Mouse (Mus musculus) neural tube, embryonic 11.5 days (tissue): ENCODE data around the gene 4930404N11Rik. TPM values are rescaled to one million over a fixed set of nuclear protein-coding genes. Genes with fewer than 3 reads are reported as not detected.
A peak's percentile ranks its signal among the peaks of the same experiment; 100 is the strongest.

Experiments
- ATAC-seq: fragments of 200-750 bp; cut with Nextera tagmentation; 2 replicates; pipeline ENCODE4 v1.8.0; 2017; ENCODE audit warnings: moderate number of reproducible peaks, mild to moderate bottlenecking, moderate TSS enrichment, moderate library complexity; ENCODE audit not compliant: insufficient read depth, low FRiP score, low TSS enrichment
- DNase-seq: peaks from one replicate; pipeline ENCODE4 v3.0.0-alpha.2; 2015; ENCODE audit warnings: low spot score
- H3K27ac ChIP-seq: fragments of 300-500 bp; sonication (generic); 2 replicates; pipeline ENCODE4 v1.5.1; 2014; ENCODE audit warnings: low read depth, mild to moderate bottlenecking, low read length
- H3K27me3 ChIP-seq: fragments of 300-500 bp; sonication (generic); 2 replicates; pipeline ENCODE4 v1.6.1; 2014; ENCODE audit warnings: mild to moderate bottlenecking, low read length, mixed read lengths; ENCODE audit not compliant: control insufficient read depth, insufficient read depth
- H3K36me3 ChIP-seq: fragments of 300-500 bp; sonication (generic); 2 replicates; pipeline ENCODE4 v1.6.1; 2014; ENCODE audit warnings: mild to moderate bottlenecking, low read length, moderate library complexity, mixed read lengths; ENCODE audit not compliant: control insufficient read depth, insufficient read depth
- H3K4me1 ChIP-seq: fragments of 300-500 bp; sonication (generic); 2 replicates; pipeline ENCODE4 v1.6.1; 2014; ENCODE audit warnings: low read length, mixed read lengths; ENCODE audit not compliant: control insufficient read depth, insufficient read depth
- H3K4me2 ChIP-seq: fragments of 300-500 bp; sonication (generic); 2 replicates; pipeline ENCODE4 v1.6.1; 2014; ENCODE audit warnings: low read depth, mild to moderate bottlenecking, moderate library complexity
- H3K4me3 ChIP-seq: fragments of 300-500 bp; sonication (generic); 2 replicates; pipeline ENCODE4 v1.5.1; 2014; ENCODE audit warnings: low read depth, low read length
- H3K9ac ChIP-seq: fragments of 300-500 bp; sonication (generic); 2 replicates; pipeline ENCODE4 v1.6.1; 2014; ENCODE audit warnings: mild to moderate bottlenecking, low read length
- H3K9me3 ChIP-seq: fragments of 300-500 bp; sonication (generic); 2 replicates; pipeline ENCODE4 v1.6.1; 2016; ENCODE audit warnings: low read length; ENCODE audit not compliant: control insufficient read depth
- WGBS: fragments of 180-500 bp; shearing (Covaris S2); extraction: QIAGEN DNeasy Blood & Tissue Kit; methylation state at CpG from one replicate; pipeline ENCODE4 v1.1.7; 2014; 5-methylcytosine and 5-hydroxymethylcytosine counted together
- polyA plus RNA-seq: library from polyadenylated mRNA; unstranded; fragments of >200 nt; fragmentation: Nextera tagmentation; extraction: Ambion mirVana; gene quantifications from 2 replicates; pipeline ENCODE4 v1.2.1, GENCODE M21; 2014

Gene 4930404N11Rik
- polyA plus RNA-seq, 1 experiment from 2014 or later = 0.50 TPM

GRCm38 (mm10) chr10:81365073-81365472 lies 543 bp downstream of the 4930404N11Rik start:
- Histone ChIP-seq H3K4me3 (no peak overlapping the region), H3K27me3 (peaks cover 15% of the 10 kb centered on the region), H3K4me2 (no peak overlapping the region), H3K36me3 (peaks cover 26% of the 10 kb centered on the region), H3K9me3 (no peaks in the 10 kb centered on the region), H3K9ac (no peak overlapping the region), H3K4me1 (peaks cover 30% of the 10 kb centered on the region), H3K27ac (no peak overlapping the region)
- DNase-seq (no peak), ATAC-seq (no peak)
- WGBS = 43% methylated on average over 4 of the region's 4 CpGs

GRCm38 (mm10) chr10:81364666-81365065 lies 950 bp downstream of the 4930404N11Rik start:
- DNase-seq (no peak), ATAC-seq (0 out of 2 replicates have a peak, but pooled peaks have one; percentile 6)
- Histone ChIP-seq H3K9me3 (no peaks in the 10 kb centered on the region), H3K4me2 (peak overlapping the region; percentile 50), H3K4me1 (peaks cover 30% of the 10 kb centered on the region), H3K4me3 (peak overlapping the region; percentile 15), H3K36me3 (peaks cover 22% of the 10 kb centered on the region), H3K27me3 (peaks cover 15% of the 10 kb centered on the region), H3K27ac (no peak overlapping the region), H3K9ac (peak overlapping the region; percentile 37; the same call in 1 of the 2 replicates)
- WGBS = 12% methylated on average over 27 of the region's 28 CpGs

GRCm38 (mm10) chr10:81363436-81364346 lies 1.9 kb downstream of the 4930404N11Rik start:
- H3K36me3 ChIP-seq = peaks cover 20% of the 10 kb centered on the region
- peak overlapping the region; percentile 21 for H3K4me3 ChIP-seq
- peak overlapping the region; percentile 50 for H3K4me2 ChIP-seq
- DNase-seq = peak; percentile 31
- no peak overlapping the region for H3K27ac ChIP-seq
- no peak for ATAC-seq
- H3K4me1 ChIP-seq = peaks cover 34% of the 10 kb centered on the region
- no peaks in the 10 kb centered on the region for H3K9me3 ChIP-seq
- H3K27me3 ChIP-seq = peaks cover 15% of the 10 kb centered on the region
- 7% methylated on average over 54 of the region's 54 CpGs for WGBS
- H3K9ac ChIP-seq = peak overlapping the region; percentile 37

- Histone ChIP-seq H3K4me3 (no peak overlapping the region), H3K9ac (no peak overlapping the region), H3K9me3 (no peaks in the 10 kb centered on the region), H3K27me3 (peaks cover 15% of the 10 kb centered on the region), H3K36me3 (peaks cover 10% of the 10 kb centered on the region), H3K4me2 (no peak overlapping the region), H3K27ac (no peak overlapping the region), H3K4me1 (peaks cover 46% of the 10 kb centered on the region)
- no peak for ATAC-seq
- no peak for DNase-seq
- 80% methylated on average over 12 of the region's 12 CpGs for whole genome bisulfite sequencing
Measured at GRCm38 (mm10) chr10:81362336-81362949, 3.2 kb downstream of the 4930404N11Rik start.

- 75% methylated on average over 8 of the region's 8 CpGs for WGBS
- Histone ChIP-seq H3K4me1 (peaks cover 43% of the 10 kb centered on the region), H3K4me3 (no peak overlapping the region), H3K27me3 (peaks cover 15% of the 10 kb centered on the region), H3K27ac (no peak overlapping the region), H3K36me3 (no peaks in the 10 kb centered on the region), H3K4me2 (no peak overlapping the region), H3K9ac (no peak overlapping the region), H3K9me3 (no peaks in the 10 kb centered on the region)
- DNase-seq = no peak
- ATAC-seq = no peak
Measured at GRCm38 (mm10) chr10:81360721-81361120, 4.9 kb downstream of the 4930404N11Rik start.

- WGBS = 62% methylated on average over 1 of the region's 1 CpGs
- Histone ChIP-seq H3K27me3 (peaks cover 3% of the 10 kb centered on the region), H3K4me2 (peak overlapping the region; percentile 99; the same call in 1 of the 2 replicates), H3K9me3 (no peaks in the 10 kb centered on the region), H3K9ac (no peak overlapping the region; the same call in 1 of the 2 replicates), H3K4me1 (peaks cover 25% of the 10 kb centered on the region), H3K4me3 (no peak overlapping the region), H3K27ac (no peak overlapping the region), H3K36me3 (no peaks in the 10 kb centered on the region)
- DNase-seq (no peak), ATAC-seq (no peak)
Measured at GRCm38 (mm10) chr10:81358841-81359240, 6.8 kb downstream of the 4930404N11Rik start.

GRCm38 (mm10) chr10:81358209-81358608 lies 7.4 kb downstream of the 4930404N11Rik start:
- DNase-seq (no peak), ATAC-seq (no peak)
- Histone ChIP-seq H3K27me3 (no peaks in the 10 kb centered on the region), H3K9me3 (no peaks in the 10 kb centered on the region), H3K27ac (no peak overlapping the region), H3K36me3 (no peaks in the 10 kb centered on the region), H3K9ac (peak overlapping the region; percentile 80), H3K4me2 (peak overlapping the region; percentile 99), H3K4me1 (peaks cover 18% of the 10 kb centered on the region), H3K4me3 (peak overlapping the region; percentile 67)
- WGBS = 37% methylated on average over 4 of the region's 4 CpGs

GRCm38 (mm10) chr10:81356991-81357844 lies 8.4 kb downstream of the 4930404N11Rik start, which contains the start of gene Mfsd12:
Mfsd12 (plus strand) TSS chr10:81357491.
- Histone ChIP-seq H3K36me3 (no peaks in the 10 kb centered on the region), H3K4me3 (peak within 1 kb of the TSS; percentile 67), H3K27me3 (no peaks in the 10 kb centered on the region), H3K27ac (0 out of 2 replicates have a peak within 1 kb of the TSS, but pooled peaks have one; percentile 10), H3K4me1 (peaks cover 16% of the 10 kb centered on the region), H3K9me3 (no peaks in the 10 kb centered on the region), H3K4me2 (peak within 1 kb of the TSS; percentile 99), H3K9ac (peak within 1 kb of the TSS; percentile 80)
- WGBS = 2% methylated on average over 77 of the region's 79 CpGs
- DNase-seq (peak; percentile 91), ATAC-seq (peak; percentile 87)
